Mouse (Mus musculus) embryonic facial prominence, embryonic 11.5 days (tissue): Measurements from ENCODE around the gene Mum1. TPM values are rescaled to one million over a fixed set of nuclear protein-coding genes. Genes with fewer than 3 reads are reported as not detected.

ENCODE experiments used
- ATAC-seq: fragments of 200-750 bp; cut with Nextera tagmentation; replicated peaks from 2 replicates; pipeline ENCODE4 v1.8.0; 2017; ENCODE audit warnings: low read depth; ENCODE audit not compliant: insufficient number of reproducible peaks, low FRiP score, low TSS enrichment
- DNase-seq: peaks from one replicate; pipeline ENCODE4 v3.0.0-alpha.2; 2015; ENCODE audit warnings: low spot score
- H3K27ac ChIP-seq: fragments of 300-500 bp; sonication (generic); replicated peaks from 2 replicates; pipeline ENCODE4 v1.5.1; 2014; ENCODE audit warnings: mild to moderate bottlenecking, low read depth, low read length, control low read depth
- H3K27me3 ChIP-seq: fragments of 300-500 bp; sonication (generic); 2 replicates; pipeline ENCODE4 v1.6.1; 2014; ENCODE audit warnings: mild to moderate bottlenecking, low read length, moderate library complexity, mixed read lengths; ENCODE audit not compliant: control insufficient read depth, insufficient read depth
- H3K36me3 ChIP-seq: fragments of 300-500 bp; sonication (generic); replicated peaks from 2 replicates; pipeline ENCODE4 v1.6.1; 2014; ENCODE audit warnings: low read depth, mild to moderate bottlenecking, low read length, moderate library complexity, mixed read lengths; ENCODE audit not compliant: control insufficient read depth, insufficient read depth
- H3K4me1 ChIP-seq: fragments of 300-500 bp; sonication (generic); 2 replicates; pipeline ENCODE4 v1.6.1; 2014; ENCODE audit warnings: low read length, mixed read lengths; ENCODE audit not compliant: control insufficient read depth, insufficient read depth
- H3K4me2 ChIP-seq: fragments of 300-500 bp; sonication (generic); 2 replicates; pipeline ENCODE4 v1.6.1; 2014; ENCODE audit warnings: low read depth, mild to moderate bottlenecking, control low read depth, low read length, moderate library complexity
- H3K4me3 ChIP-seq: fragments of 300-500 bp; sonication (generic); 2 replicates; pipeline ENCODE4 v1.5.1; 2014; ENCODE audit warnings: low read depth, low read length, control low read depth
- H3K9ac ChIP-seq: fragments of 300-500 bp; sonication (generic); replicated peaks from 2 replicates; pipeline ENCODE4 v1.6.1; 2014; ENCODE audit warnings: mild to moderate bottlenecking, control low read depth, low read length
- H3K9me3 ChIP-seq: fragments of 300-500 bp; sonication (generic); replicated peaks from 2 replicates; pipeline ENCODE4 v1.6.1; 2016; ENCODE audit warnings: mild to moderate bottlenecking, low read length, inconsistent platforms, mixed read lengths; ENCODE audit not compliant: control insufficient read depth
- WGBS: fragments of 180-500 bp; shearing (Covaris S2); extraction: QIAGEN DNeasy Blood & Tissue Kit; methylation state at CpG from one replicate; pipeline ENCODE4 v1.1.7; 2014; 5-methylcytosine and 5-hydroxymethylcytosine counted together
- polyA plus RNA-seq: library from polyadenylated mRNA; unstranded; fragments of >200 nt; fragmentation: Nextera tagmentation; extraction: Ambion mirVana; gene quantifications from 2 replicates; pipeline ENCODE4 v1.2.1, GENCODE M21; 2014

The Mum1 gene
- polyA plus RNA-seq, 1 experiment from 2014 or later = 94.3 TPM

DNA sequence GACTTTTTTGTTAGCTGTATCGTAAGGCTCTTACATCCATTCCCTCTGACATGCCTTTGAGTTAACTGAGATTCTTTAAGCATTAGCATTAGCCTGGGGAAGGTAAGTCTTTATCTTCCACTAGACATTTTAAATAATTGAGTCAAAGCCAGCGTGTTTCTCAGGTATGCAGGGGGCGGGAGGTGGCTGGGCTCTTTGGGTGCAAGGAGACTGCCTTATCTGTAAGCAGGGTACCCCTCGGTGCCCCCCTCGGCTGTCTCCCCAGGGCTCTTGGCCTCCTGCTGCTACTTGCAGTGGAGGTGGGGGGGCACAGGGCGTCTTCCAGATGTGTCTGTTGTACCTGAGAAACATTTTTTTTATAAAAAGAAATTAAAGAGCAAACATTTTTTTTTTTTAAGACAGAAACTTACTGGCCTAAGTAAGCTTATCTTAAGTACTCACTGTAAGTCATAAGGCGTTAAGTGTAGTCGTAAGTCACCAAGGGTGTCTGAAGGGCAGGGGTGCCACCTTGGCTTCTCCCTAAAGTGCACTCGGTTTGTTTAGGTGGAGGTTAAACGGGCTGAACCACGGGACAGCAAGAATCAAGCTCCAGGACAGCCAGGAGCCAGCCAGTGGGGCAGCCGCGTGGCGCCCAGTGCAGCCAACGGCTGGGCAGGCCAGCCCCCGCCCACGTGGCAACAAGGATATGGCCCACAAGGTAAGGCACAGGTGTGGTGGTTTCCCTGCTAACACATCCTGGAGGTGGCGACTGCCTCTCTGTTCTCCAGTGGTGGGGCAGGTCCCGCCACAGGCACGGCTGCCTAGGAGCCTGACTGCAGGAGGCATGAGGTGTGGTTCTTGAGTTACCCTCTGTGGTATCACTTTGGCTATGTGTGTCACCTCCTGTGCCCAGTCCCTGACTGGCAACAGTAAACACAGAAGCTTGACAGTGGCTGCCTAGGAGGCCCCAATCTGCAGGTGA lies 56.5 kb downstream of the Mum1 start:
- H3K27me3 ChIP-seq = no peaks in the 10 kb centered on the region
- H3K4me3 ChIP-seq = no peak overlapping the region
- H3K9ac ChIP-seq = no peak overlapping the region
- no peaks in the 10 kb centered on the region for H3K4me1 ChIP-seq
- H3K9me3 ChIP-seq = no peaks in the 10 kb centered on the region
- DNase-seq (no peak), ATAC-seq (no peak)
- no peak overlapping the region for H3K27ac ChIP-seq
- 89% methylated on average over 20 of the region's 20 CpGs for WGBS
- H3K36me3 ChIP-seq = peaks cover 26% of the 10 kb centered on the region
- H3K4me2 ChIP-seq = no peak overlapping the region

DNA sequence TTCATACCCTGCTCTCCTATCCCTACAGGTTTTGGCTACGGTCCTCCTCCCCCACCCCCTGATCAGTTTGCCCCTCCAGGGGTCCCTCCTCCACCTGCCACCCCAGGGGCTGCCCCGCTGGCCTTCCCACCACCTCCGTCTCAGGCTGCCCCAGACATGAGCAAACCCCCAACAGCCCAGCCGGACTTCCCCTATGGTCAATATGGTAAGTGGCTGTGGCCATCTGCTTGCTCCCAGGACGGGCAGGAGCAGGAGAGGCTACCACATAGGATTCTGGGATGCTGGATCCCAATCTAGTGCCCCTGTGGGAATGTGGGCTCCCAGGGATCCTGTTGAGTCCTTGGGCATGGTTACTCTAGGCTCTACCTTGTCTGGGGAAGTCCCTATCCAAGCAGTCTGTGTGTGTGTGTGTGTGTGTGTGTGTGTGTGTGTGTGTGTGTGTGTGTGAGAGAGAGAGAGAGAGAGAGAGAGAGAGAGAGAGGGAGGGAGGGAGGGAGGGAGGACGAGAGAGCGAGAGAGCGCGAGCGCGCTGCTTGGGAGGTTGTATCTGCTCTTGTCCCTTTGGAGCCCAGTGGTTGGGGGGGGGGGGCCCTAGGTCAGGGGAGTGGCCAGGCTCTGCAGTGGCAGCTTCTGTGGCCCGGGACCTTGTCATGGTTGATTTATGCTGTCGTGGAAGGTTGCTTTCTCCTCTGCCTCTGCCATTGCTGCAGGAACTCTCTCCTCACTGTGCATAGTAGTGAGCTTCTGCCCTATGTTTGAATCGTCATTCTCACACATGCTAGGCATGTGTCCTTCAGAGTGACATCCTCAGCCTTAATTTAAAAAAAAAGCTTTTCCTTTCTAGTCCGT lies 59.2 kb downstream of the Mum1 start:
- H3K27me3 ChIP-seq = no peaks in the 10 kb centered on the region
- no peaks in the 10 kb centered on the region for H3K9me3 ChIP-seq
- ATAC-seq (no peak), DNase-seq (no peak)
- H3K4me2 ChIP-seq = no peak overlapping the region
- no peak overlapping the region for H3K4me3 ChIP-seq
- 90% methylated on average over 14 of the region's 15 CpGs for WGBS
- no peaks in the 10 kb centered on the region for H3K4me1 ChIP-seq
- no peak overlapping the region for H3K27ac ChIP-seq
- no peak overlapping the region for H3K9ac ChIP-seq
- peaks cover 19% of the 10 kb centered on the region for H3K36me3 ChIP-seq

DNA sequence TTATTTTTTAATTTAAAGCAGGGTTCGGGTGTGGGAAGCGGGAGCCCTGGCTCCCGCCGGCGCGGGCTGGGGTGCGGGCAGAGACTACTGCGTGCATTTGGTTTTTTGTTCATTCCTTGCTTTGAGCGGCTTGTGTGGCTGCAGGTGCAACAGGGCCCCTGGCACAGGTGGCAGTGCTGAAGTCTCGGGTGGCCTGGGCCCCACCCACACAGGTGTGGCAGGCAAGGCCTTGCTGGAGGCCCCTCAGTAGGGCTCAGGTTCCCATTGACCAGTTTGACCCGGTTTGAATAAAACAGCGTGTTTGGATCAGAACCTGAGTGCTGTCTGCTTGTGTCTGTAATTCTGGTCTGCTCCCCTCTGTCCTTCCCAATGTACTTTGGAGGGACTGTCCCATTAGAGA lies 61.9 kb downstream of the Mum1 start:
- ATAC-seq = no peak
- 92% methylated on average over 12 of the region's 12 CpGs for WGBS
- Histone ChIP-seq H3K4me2 (no peak overlapping the region), H3K9me3 (no peaks in the 10 kb centered on the region), H3K27ac (no peak overlapping the region), H3K9ac (no peak overlapping the region), H3K27me3 (no peaks in the 10 kb centered on the region), H3K4me1 (no peaks in the 10 kb centered on the region; the same call in 1 of the 2 replicates), H3K4me3 (no peak overlapping the region), H3K36me3 (peaks cover 14% of the 10 kb centered on the region)
- no peak for DNase-seq

DNA sequence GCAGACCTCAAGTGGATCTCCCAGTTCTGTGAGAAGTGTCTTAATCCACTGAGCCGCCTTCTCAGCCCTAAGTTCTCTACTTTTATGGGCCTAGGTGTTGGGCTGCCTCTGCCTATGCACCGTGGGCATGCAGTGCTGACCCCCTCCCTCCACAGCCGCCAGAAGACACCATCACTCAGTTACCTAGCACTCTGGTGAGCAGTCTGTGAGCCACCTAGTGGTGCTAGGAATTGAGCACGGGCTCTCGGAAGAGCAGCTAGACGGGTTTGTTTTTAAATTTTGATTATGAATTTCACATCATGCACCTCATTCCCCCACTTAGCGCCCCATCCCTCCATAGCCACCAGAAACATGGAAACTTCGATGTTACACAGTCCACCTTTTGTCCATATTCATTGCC lies 62.4 kb downstream of the Mum1 start:
- no peaks in the 10 kb centered on the region for H3K9me3 ChIP-seq
- H3K4me2 ChIP-seq = no peak overlapping the region
- H3K36me3 ChIP-seq = peaks cover 12% of the 10 kb centered on the region
- peaks cover 3% of the 10 kb centered on the region; the same call in 1 of the 2 replicates for H3K4me1 ChIP-seq
- no peak overlapping the region for H3K4me3 ChIP-seq
- no peak overlapping the region for H3K27ac ChIP-seq
- DNase-seq (no peak), ATAC-seq (no peak)
- no peaks in the 10 kb centered on the region for H3K27me3 ChIP-seq
- H3K9ac ChIP-seq = no peak overlapping the region
- WGBS = 86% methylated on average over 8 of the region's 8 CpGs

DNA sequence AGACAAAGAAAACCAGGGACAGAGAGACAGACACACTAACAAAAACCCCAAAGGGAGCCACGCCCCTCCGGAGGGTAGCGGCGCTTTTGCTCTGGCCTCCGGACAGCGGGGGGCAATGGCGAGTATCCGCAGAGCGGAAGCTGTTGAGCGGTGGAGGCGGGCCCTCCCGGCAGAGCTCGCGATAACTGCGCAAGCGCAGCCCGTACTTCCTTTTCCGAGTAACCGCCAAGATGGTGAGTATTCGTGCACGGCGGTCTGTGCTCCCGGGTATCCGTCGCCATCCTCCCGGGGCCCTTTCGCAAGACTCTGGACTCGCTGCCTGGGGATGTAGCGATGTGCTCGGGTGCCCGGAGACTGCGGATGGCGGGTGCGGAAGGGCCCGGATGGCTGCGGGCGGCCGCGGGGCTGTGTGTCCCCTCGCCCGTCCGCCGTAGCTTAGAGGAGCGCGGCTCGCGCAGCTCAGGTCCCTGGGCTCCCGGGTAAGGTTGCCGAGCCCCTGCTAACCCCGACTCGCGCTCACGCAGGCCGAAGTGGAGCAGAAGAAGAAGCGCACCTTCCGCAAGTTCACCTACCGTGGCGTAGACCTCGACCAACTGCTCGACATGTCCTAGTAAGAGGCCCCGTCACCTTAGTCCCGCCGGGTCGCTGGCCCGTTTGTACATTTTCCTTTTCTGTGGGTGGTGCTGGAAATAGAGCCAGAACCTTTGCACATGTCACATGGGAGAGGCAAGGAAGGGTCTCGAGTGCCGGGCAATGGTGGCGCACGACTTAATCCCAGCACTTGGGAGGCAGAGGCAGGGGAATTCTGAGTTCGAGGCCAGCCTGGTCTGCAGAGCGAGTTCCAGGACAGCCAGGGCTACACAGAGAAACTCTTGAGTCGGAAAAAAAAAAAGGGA lies 66.3 kb downstream of the Mum1 start, which contains the start of gene Rps15:
Rps15 (plus strand) TSS at position 203 of the 896 bp plus-strand sequence.
- H3K4me3 ChIP-seq = peak within 1 kb of the TSS; percentile 96
- peak; percentile 98 for DNase-seq
- peak within 1 kb of the TSS; percentile 78 for H3K27ac ChIP-seq
- under 1% methylated on average over 72 of the region's 72 CpGs for whole genome bisulfite sequencing
- peak within 1 kb of the TSS; percentile 92 for H3K4me2 ChIP-seq
- H3K27me3 ChIP-seq = no peaks in the 10 kb centered on the region
- ATAC-seq = peak; percentile 75
- no peaks in the 10 kb centered on the region for H3K9me3 ChIP-seq
- peaks cover 3% of the 10 kb centered on the region; the same call in 1 of the 2 replicates for H3K4me1 ChIP-seq
- peaks cover 5% of the 10 kb centered on the region for H3K36me3 ChIP-seq
- H3K9ac ChIP-seq = peak within 1 kb of the TSS; percentile 99

DNA sequence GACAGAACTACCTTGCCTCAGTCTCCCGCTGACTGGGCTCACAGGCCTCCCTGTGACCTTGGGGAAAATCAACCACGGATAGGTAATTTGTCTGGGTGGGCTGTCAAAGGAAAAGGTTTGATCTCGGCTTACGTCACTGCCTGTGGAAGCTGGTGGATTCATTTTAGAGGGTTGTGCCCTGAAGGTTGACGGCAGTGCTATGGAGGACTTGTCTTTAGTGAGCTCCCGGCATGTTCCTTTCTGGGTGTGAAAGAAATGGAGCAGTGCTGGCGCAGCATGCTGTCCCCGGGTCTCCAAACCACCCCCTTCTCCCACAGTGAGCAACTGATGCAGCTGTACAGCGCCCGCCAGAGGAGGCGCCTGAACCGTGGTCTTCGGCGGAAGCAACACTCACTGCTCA lies 67.1 kb downstream of the Mum1 start:
- ATAC-seq (no peak), DNase-seq (no peak)
- Histone ChIP-seq H3K36me3 (peaks cover 5% of the 10 kb centered on the region), H3K4me1 (peaks cover 3% of the 10 kb centered on the region; the same call in 1 of the 2 replicates), H3K4me2 (peak overlapping the region; percentile 92), H3K9ac (peak overlapping the region; percentile 99), H3K4me3 (peak overlapping the region; percentile 96), H3K27me3 (peaks cover 2% of the 10 kb centered on the region; the same call in 1 of the 2 replicates), H3K27ac (no peak overlapping the region), H3K9me3 (no peaks in the 10 kb centered on the region)
- 28% methylated on average over 14 of the region's 14 CpGs for WGBS
